Mouse (Mus musculus): Measurements from ENCODE around the gene Wdr91. TPM values are rescaled to one million over a fixed set of nuclear protein-coding genes. Genes with fewer than 3 reads are reported as not detected.
A peak's percentile ranks its signal among the peaks of the same experiment; 100 is the strongest.

The Wdr91 gene
- polyA plus RNA-seq, 1 experiment from 2014 or later = 13.6 TPM

- Histone ChIP-seq H3K9me3 (no peaks in the 10 kb centered on the region), H3K4me2 (no peak overlapping the region), H3K36me3 (no peaks in the 10 kb centered on the region), H3K4me3 (no peak overlapping the region), H3K27me3 (no peaks in the 10 kb centered on the region), H3K9ac (no peak overlapping the region), H3K27ac (replicated peaks) (no peak overlapping the region), H3K4me1 (replicated peaks) (no peaks in the 10 kb centered on the region)
- 90% methylated on average over 8 of the region's 8 CpGs for WGBS
- ATAC-seq (ENCODE audit: low read depth) = no peak
Measured at GRCm38 (mm10) chr6:34939451-34939850, 28.8 kb upstream of the Wdr91 start.

- 56% methylated on average over 4 of the region's 4 CpGs for WGBS
- Histone ChIP-seq H3K4me3 (no peak overlapping the region), H3K9me3 (no peaks in the 10 kb centered on the region)
Measured at GRCm38 (mm10) chr6:34938929-34939325, 28.3 kb upstream of the Wdr91 start.

GRCm38 (mm10) chr6:34938280-34938928 is 27.7 kb upstream of the Wdr91 start:
- no peaks in the 10 kb centered on the region for H3K4me1 ChIP-seq (replicated peaks)
- no peaks in the 10 kb centered on the region for H3K27me3 ChIP-seq
- WGBS = 71% methylated on average over 7 of the region's 7 CpGs
- H3K27ac ChIP-seq (replicated peaks) = no peak overlapping the region
- H3K36me3 ChIP-seq = no peaks in the 10 kb centered on the region
- H3K9ac ChIP-seq = no peak overlapping the region
- no peak for ATAC-seq (ENCODE audit: low read depth)
- no peak overlapping the region for H3K4me2 ChIP-seq
- no peaks in the 10 kb centered on the region for H3K9me3 ChIP-seq
- no peak overlapping the region for H3K4me3 ChIP-seq

More at GRCm38 (mm10) chr6:34938929-34939325, 28.3 kb upstream of the Wdr91 start:
- no peak for ATAC-seq (ENCODE audit: low read depth)
- H3K4me1 ChIP-seq (replicated peaks) = no peaks in the 10 kb centered on the region
- H3K36me3 ChIP-seq = no peaks in the 10 kb centered on the region
- H3K27ac ChIP-seq (replicated peaks) = no peak overlapping the region
- H3K27me3 ChIP-seq = no peaks in the 10 kb centered on the region
- no peak overlapping the region for H3K9ac ChIP-seq
- H3K4me2 ChIP-seq = no peak overlapping the region

GRCm38 (mm10) chr6:34936743-34937142 is 26.1 kb upstream of the Wdr91 start:
- 71% methylated on average over 5 of the region's 5 CpGs for WGBS
- H3K4me1 ChIP-seq (replicated peaks) = no peaks in the 10 kb centered on the region
- no peak overlapping the region for H3K9ac ChIP-seq
- no peak overlapping the region for H3K4me3 ChIP-seq
- H3K27me3 ChIP-seq = no peaks in the 10 kb centered on the region
- no peaks in the 10 kb centered on the region for H3K9me3 ChIP-seq
- no peak overlapping the region for H3K27ac ChIP-seq (replicated peaks)
- no peak overlapping the region for H3K4me2 ChIP-seq
- H3K36me3 ChIP-seq = no peaks in the 10 kb centered on the region
- no peak for ATAC-seq (ENCODE audit: low read depth)

- no peak overlapping the region for H3K4me3 ChIP-seq
- ATAC-seq (ENCODE audit: low read depth) = no peak
- WGBS = 90% methylated on average over 1 of the region's 1 CpGs
Measured at GRCm38 (mm10) chr6:34932633-34933032, 22.0 kb upstream of the Wdr91 start.

GRCm38 (mm10) chr6:34927594-34927993 is 16.9 kb upstream of the Wdr91 start:
- no peak overlapping the region for H3K27ac ChIP-seq (replicated peaks)
- no peak overlapping the region for H3K9ac ChIP-seq
- H3K36me3 ChIP-seq = no peaks in the 10 kb centered on the region
- no peak overlapping the region for H3K4me2 ChIP-seq
- no peaks in the 10 kb centered on the region for H3K4me1 ChIP-seq (replicated peaks)
- no peak overlapping the region for H3K4me3 ChIP-seq
- WGBS = 89% methylated on average over 8 of the region's 8 CpGs
- H3K9me3 ChIP-seq = no peaks in the 10 kb centered on the region
- ATAC-seq (ENCODE audit: low read depth) = no peak
- H3K27me3 ChIP-seq = no peaks in the 10 kb centered on the region

More at GRCm38 (mm10) chr6:34932633-34933032, 22.0 kb upstream of the Wdr91 start:
- Histone ChIP-seq H3K27me3 (no peaks in the 10 kb centered on the region), H3K9ac (no peak overlapping the region), H3K4me2 (no peak overlapping the region), H3K9me3 (no peaks in the 10 kb centered on the region), H3K36me3 (no peaks in the 10 kb centered on the region), H3K4me1 (replicated peaks) (no peaks in the 10 kb centered on the region), H3K27ac (replicated peaks) (no peak overlapping the region)

GRCm38 (mm10) chr6:34927156-34927555 is 16.5 kb upstream of the Wdr91 start:
- H3K27me3 ChIP-seq = no peaks in the 10 kb centered on the region
- no peak overlapping the region for H3K4me2 ChIP-seq
- H3K27ac ChIP-seq (replicated peaks) = no peak overlapping the region
- H3K36me3 ChIP-seq = no peaks in the 10 kb centered on the region
- H3K9me3 ChIP-seq = no peaks in the 10 kb centered on the region
- H3K4me1 ChIP-seq (replicated peaks) = no peaks in the 10 kb centered on the region
- peak; percentile 43; the same call in 1 of the 2 replicates for ATAC-seq (ENCODE audit: low read depth)
- WGBS = 47% methylated on average over 4 of the region's 4 CpGs
- no peak overlapping the region for H3K9ac ChIP-seq
- H3K4me3 ChIP-seq = no peak overlapping the region

- Histone ChIP-seq H3K4me2 (no peak overlapping the region), H3K9ac (no peak overlapping the region), H3K9me3 (no peaks in the 10 kb centered on the region), H3K36me3 (no peaks in the 10 kb centered on the region), H3K4me3 (no peak overlapping the region), H3K27me3 (no peaks in the 10 kb centered on the region), H3K4me1 (replicated peaks) (no peaks in the 10 kb centered on the region), H3K27ac (replicated peaks) (no peak overlapping the region)
- no peak for ATAC-seq (ENCODE audit: low read depth)
- WGBS = 61% methylated on average over 13 of the region's 14 CpGs
Measured at GRCm38 (mm10) chr6:34921941-34922340, 11.3 kb upstream of the Wdr91 start.

- Histone ChIP-seq H3K27ac (replicated peaks) (no peak overlapping the region), H3K4me1 (replicated peaks) (no peaks in the 10 kb centered on the region), H3K4me2 (no peak overlapping the region), H3K9me3 (no peaks in the 10 kb centered on the region), H3K4me3 (no peak overlapping the region), H3K27me3 (no peaks in the 10 kb centered on the region), H3K36me3 (no peaks in the 10 kb centered on the region), H3K9ac (no peak overlapping the region)
- 97% methylated on average over 12 of the region's 12 CpGs for WGBS
- no peak for ATAC-seq (ENCODE audit: low read depth)
Measured at GRCm38 (mm10) chr6:34920631-34921030, 10.0 kb upstream of the Wdr91 start.

- H3K27me3 ChIP-seq = no peaks in the 10 kb centered on the region
Measured at GRCm38 (mm10) chr6:34919956-34920355, 9.3 kb upstream of the Wdr91 start, which contains the start of gene Stra8. Gene Stra8 (plus strand): TSS chr6:34920163.

GRCm38 (mm10) chr6:34919146-34919545 is 8.5 kb upstream of the Wdr91 start:
- no peaks in the 10 kb centered on the region for H3K36me3 ChIP-seq
- H3K27ac ChIP-seq (replicated peaks) = no peak overlapping the region
- H3K4me2 ChIP-seq = no peak overlapping the region
- H3K27me3 ChIP-seq = no peaks in the 10 kb centered on the region
- no peak overlapping the region for H3K9ac ChIP-seq
- no peaks in the 10 kb centered on the region for H3K4me1 ChIP-seq (replicated peaks)
- H3K4me3 ChIP-seq = no peak overlapping the region
- WGBS = 91% methylated on average over 7 of the region's 7 CpGs
- no peak for ATAC-seq (ENCODE audit: low read depth)
- no peaks in the 10 kb centered on the region for H3K9me3 ChIP-seq

More at GRCm38 (mm10) chr6:34919956-34920355, 9.3 kb upstream of the Wdr91 start, which contains the start of gene Stra8:
- no peak within 1 kb of the TSS for H3K4me3 ChIP-seq
- H3K4me2 ChIP-seq = no peak within 1 kb of the TSS
- H3K27ac ChIP-seq (replicated peaks) = no peak within 1 kb of the TSS
- H3K4me1 ChIP-seq (replicated peaks) = no peaks in the 10 kb centered on the region
- no peaks in the 10 kb centered on the region for H3K9me3 ChIP-seq
- WGBS = 43% methylated on average over 10 of the region's 10 CpGs
- ATAC-seq (ENCODE audit: low read depth) = no peak
- H3K9ac ChIP-seq = no peak within 1 kb of the TSS
- no peaks in the 10 kb centered on the region for H3K36me3 ChIP-seq

- WGBS = 89% methylated on average over 3 of the region's 3 CpGs
- Histone ChIP-seq H3K4me3 (no peak overlapping the region), H3K27me3 (no peaks in the 10 kb centered on the region), H3K9me3 (no peaks in the 10 kb centered on the region), H3K4me2 (no peak overlapping the region), H3K36me3 (no peaks in the 10 kb centered on the region), H3K27ac (replicated peaks) (no peak overlapping the region), H3K4me1 (replicated peaks) (peaks cover 8% of the 10 kb centered on the region), H3K9ac (no peak overlapping the region)
- no peak for ATAC-seq (ENCODE audit: low read depth)
Measured at GRCm38 (mm10) chr6:34914462-34914861, 3.8 kb upstream of the Wdr91 start.

Data from neural tube, embryonic 13.5 days (tissue).